Mouse (Mus musculus): Measurements from ENCODE around the gene Hist1h2ba.
A peak's percentile ranks its signal among the peaks of the same experiment; 100 is the strongest.

Hist1h2ba gene

DNA sequence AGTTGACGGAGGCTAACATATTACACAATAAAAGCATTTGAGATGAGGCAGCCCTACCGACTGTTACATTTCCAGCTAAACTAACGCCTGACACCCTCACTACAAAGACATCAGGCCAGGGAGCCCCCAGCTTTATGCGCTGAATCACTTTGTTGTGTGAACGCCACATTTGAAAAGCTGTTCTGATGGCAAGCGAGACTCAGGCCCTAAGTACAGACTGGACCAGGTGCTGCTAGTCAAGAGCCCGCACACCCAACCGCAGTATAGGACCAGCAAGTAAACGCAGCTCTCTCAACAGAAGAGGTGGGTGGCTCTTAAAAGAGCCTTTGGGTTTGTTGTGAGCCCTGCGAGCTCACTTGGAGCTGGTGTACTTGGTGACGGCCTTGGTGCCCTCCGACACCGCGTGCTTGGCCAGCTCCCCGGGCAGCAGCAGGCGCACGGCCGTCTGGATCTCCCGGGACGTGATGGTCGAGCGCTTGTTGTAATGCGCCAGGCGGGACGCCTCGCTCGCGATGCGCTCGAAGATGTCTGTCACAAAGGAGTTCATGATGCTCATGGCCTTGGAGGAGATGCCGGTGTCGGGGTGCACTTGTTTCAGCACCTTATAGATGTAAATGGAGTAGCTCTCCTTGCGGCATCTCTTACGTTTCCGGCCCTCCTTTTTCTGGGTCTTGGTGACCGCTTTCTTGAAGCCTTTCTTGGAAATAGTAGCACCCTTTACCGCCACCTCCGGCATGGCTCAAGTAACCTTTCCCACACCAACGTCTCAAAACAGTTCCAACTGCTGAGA lies at the start of gene Hist1h2ba:
Gene Hist1h2ba, minus strand, starts transcription at position 736 of the 790 bp plus-strand sequence.
- no peak for DNase-seq

- DNase-seq, result no peak
Observed at GRCm38 (mm10) chr13:23972271-23972670, 38.3 kb upstream of the Hist1h2ba start.

GRCm38 (mm10) chr13:23971870-23972269 lies 37.9 kb upstream of the Hist1h2ba start:
- no peak for DNase-seq

DNA sequence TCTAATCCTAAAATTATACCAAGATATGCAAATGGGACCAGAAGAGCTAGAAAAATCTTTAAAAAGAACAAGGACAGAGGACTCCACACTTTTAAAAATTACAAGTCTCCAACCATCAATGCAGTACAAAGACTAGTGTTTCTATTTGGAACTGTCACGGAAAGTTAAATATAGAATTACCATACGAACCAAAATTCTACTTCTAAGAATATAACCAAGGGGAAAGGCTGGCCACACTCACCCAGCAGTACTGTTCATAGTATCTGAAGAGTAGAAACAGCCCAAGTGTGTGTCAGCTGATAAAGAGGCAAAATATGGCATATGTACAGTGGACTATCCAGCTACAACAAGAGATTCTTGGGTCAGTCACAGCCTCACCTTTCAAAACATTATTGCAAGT lies 31.0 kb upstream of the Hist1h2ba start:
- DNase-seq, result no peak

DNA sequence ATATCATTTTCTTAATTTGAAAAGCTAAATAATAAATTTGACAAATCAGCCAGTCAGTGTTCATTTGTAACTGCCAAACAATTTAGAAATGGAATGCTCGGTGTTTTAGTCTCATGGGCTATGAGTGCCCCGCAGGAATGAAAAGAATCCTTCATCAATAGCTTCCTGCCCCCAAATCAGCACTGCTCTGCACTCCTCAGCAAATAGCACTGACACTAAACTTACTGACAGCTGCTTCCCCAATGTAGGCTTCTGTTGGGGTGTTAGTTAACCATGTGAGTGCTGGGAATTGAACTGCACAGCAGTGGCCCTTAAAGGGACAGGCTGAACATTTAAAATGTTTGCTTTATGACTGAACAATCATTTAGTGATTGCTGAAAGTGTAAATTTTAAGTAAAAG lies 25.8 kb upstream of the Hist1h2ba start:
- no peak for DNase-seq

GRCm38 (mm10) chr13:23950928-23951327 lies 17.0 kb upstream of the Hist1h2ba start:
- peak; percentile 26 to 69 for DNase-seq

DNA sequence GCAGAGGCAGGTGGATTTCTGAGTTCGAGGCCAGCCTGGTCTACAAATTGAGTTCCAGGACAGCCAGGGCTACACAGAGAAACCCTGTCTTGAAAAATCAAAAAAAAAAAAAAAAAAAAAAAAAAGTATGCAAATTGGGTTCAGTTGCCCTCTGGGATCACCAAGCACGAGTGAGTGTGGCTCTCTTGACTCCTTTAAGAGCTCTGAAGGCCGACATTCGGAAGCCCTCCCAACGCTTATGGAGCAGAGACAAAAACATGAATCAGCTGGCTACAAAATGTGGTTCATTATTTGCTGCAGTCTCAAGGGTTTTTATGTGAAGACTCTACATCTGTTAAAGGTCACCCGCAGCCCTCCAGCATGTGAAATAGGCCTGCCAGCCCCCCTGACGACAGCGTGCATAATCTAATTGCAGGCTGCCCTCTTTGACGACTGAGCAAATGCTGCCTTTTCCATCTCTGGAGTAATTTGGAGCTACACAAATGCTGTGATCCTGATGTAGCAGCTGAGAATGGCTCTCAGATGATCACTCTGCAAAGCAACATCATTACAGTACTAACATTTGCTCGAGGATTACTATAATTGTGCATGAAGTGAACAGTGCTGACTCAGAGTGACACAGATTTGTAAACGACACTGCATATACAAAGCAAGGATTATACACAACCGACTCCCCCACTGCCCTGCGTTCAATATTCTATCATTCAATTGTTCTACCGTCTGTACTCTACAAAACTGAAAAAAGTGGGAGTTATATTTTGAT lies 15.7 kb upstream of the Hist1h2ba start:
- no peak for DNase-seq

GRCm38 (mm10) chr13:23946254-23946653 lies 12.3 kb upstream of the Hist1h2ba start:
- DNase-seq, result no peak

- DNase-seq, result no peak
Observed at GRCm38 (mm10) chr13:23942861-23943260, 8.9 kb upstream of the Hist1h2ba start.

GRCm38 (mm10) chr13:23940291-23940690 lies 6.3 kb upstream of the Hist1h2ba start:
- DNase-seq, result peak in 1 of 2 experiments; percentile 18

GRCm38 (mm10) chr13:23938699-23939098 lies 4.7 kb upstream of the Hist1h2ba start:
- DNase-seq, result peak; percentile 28 to 68

GRCm38 (mm10) chr13:23934211-23934520 lies 210 bp upstream of the Hist1h2ba start, which contains the start of gene Hist1h2aa:
Gene Hist1h2aa (plus strand): TSS chr13:23934462.
- no peak for DNase-seq

DNA sequence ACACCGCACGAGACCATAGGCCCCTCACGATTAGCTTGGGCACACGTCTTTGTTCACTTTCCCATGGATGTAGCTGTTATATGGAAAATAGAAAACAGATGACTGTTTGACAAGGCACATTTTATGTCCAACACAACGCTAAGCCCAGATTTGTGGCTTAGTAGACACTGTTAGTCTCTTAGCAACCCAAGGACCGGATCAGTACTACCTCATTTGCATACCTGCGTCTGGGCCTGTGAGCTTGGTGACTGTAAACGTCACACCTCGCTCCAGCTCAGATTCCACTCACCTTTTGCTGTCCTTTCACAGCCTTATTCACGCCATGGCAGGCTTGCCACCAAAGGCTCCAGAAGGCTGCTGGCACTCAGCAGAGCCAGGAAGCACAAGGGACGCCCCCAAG lies 3.1 kb downstream of the Hist1h2ba start:
- DNase-seq, result no peak

DNA sequence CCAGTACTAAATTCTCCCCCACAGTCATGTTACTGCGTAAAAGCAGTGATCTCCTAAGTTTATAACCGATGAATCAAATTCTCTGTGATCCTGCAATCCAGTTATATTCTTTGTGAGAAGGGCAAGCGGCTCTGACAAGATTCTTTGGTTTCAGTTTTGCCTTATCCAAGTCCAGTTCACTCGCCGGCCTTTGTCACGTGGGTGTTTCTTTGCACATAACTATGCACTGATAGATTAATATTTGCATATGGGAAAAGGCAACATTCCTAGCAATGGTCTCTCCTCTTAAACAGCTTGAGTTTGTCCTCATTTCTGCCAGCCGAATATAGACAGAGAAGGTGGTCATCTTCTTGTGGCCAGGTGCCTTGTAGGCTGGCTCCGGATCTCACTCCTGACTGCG lies 3.5 kb downstream of the Hist1h2ba start:
- no peak for DNase-seq

- no peak for DNase-seq
Observed at GRCm38 (mm10) chr13:23928637-23929036, 5.3 kb downstream of the Hist1h2ba start.

DNA sequence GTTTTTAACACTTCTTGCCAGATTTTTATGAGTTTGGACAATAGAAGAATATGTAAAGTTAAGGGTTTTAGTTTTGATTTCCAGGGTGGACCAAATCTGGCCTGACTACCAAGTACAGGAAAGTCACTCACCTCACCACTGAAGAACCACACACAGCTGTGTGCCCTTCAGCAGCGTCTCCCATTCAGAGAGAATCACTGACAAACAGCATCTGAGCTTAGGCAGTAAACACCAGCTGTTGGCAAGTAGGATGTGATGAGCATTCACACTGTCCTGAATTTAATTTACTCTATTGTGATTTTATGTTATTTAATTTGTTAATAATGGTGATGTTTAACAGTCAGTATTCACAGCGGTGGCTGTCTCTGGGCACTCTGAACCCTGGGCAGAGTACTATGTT lies 8.2 kb downstream of the Hist1h2ba start:
- no peak for DNase-seq

DNA sequence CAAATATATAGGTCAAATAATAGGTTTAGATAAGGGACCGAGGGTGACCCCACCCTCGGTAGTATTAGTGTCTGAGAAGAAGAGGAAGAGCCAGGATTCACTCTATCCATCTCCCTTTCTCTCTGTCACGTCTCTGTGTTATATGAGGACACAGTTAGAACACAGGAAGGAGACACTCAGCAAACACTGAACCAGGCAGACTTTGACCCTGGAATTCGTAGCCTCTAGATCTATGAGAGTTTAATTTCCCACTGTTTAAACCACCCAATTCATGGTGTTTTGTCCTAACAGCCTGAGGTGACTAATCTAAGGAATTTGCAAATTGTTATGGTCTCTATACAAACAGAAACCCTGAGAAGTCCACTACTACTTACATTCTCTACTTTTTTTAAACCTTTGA lies 16.3 kb downstream of the Hist1h2ba start:
- DNase-seq, result peak in 1 of 2 experiments; percentile 37

- DNase-seq, result no peak
Observed at GRCm38 (mm10) chr13:23916132-23916531, 17.8 kb downstream of the Hist1h2ba start.

DNA sequence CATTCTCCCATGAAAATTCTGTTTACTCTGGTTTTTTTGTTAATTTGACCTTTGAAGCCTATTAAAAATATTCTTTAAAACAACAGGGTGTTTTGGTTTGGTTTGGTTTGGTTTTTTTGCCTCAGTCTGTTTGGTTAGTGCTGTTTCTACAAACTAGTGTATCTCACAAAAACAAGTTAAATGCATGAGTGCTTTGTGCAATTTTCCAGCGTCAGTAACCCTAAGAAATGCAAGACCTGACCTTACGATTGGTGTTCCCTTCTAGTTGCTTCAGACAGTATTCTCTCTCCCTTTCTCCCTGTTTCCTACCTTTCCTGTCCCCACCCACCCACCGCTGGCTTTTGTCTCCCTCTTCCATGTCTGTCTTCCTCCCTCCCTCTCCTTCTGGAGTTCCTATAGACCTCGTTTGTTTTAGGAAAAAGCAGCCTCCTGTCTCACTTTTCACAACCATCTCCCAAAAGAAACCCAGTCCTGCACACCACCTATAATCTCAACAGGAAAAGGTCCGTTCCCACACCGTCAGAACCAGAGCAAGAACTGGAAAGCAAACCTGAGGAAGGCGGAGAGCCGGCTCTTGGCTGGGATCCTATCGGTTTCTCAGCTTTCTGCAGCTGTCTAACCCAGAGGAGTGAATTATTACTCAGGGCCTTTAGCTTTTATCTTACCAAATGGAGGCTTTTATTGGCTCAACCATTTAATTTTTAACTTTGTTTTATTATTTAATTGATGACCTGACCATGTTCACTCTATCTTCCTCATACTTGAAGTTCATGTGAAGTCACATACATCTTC lies 19.4 kb downstream of the Hist1h2ba start, which contains the start of gene Slc17a4:
Gene Slc17a4, minus strand, starts transcription at position 634 of the 792 bp plus-strand sequence.
- DNase-seq, result peak; percentile 31 to 36

- peak in 1 of 2 experiments; percentile 21 for DNase-seq
Observed at GRCm38 (mm10) chr13:23913791-23914306, 20.1 kb downstream of the Hist1h2ba start.

- DNase-seq, result no peak
Observed at GRCm38 (mm10) chr13:23911335-23911734, 22.6 kb downstream of the Hist1h2ba start.

GRCm38 (mm10) chr13:23910121-23910520 lies 23.8 kb downstream of the Hist1h2ba start:
- DNase-seq, result no peak

DNA sequence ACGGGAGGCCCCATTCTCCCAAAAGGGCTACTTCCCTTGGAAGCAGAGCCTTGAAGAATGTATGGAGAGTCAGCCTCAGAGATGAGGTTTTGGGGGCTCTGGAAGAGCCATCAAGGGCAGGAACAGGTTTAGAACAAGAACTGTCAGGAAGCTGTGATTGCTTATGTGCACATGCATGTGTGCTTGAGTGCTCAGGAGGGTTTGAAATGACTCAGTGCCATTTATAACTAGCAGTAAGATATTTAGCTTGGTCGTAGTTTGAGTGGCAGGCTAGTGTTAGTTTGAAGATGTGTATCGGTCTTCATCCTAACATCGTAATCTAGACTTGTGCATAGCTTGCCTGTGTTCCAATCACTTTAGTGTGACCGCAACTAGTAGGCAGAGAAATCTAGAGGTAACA lies 27.1 kb downstream of the Hist1h2ba start:
- no peak for DNase-seq
